Mouse (Mus musculus): ENCODE data around the gene Ddx39b.
A peak's percentile ranks its signal among the peaks of the same experiment; 100 is the strongest.
"Not testable (repeated sequence)": the region's sequence is repeated elsewhere in the genome, so short reads cannot be mapped to it uniquely, and the experiment has no call there.

The Ddx39b gene

DNA sequence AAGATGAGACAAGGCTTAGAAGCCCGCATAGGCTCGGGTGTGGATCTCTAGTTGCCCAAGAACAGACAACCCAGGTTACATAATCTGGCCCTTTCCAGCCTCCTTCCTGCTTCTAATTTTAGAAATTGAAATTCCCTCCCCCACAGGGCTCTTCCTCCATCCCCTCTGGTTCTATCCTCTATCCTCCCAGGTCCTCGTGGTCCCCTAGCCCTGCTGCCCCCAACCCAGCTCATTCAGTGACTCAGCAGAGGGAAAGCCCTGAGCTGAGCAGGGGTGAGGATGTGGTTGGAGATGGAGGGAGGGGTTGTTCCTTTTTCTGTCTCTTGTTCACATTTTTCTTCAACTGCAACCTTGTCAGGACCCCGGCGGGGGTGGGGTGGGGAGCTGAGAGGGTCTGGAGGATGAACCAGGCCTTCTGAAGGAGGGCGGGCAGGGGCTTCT is 21.9 kb upstream of the Ddx39b start:
- DNase-seq (ENCODE audit: inconsistent ontology term): no peak

DNA sequence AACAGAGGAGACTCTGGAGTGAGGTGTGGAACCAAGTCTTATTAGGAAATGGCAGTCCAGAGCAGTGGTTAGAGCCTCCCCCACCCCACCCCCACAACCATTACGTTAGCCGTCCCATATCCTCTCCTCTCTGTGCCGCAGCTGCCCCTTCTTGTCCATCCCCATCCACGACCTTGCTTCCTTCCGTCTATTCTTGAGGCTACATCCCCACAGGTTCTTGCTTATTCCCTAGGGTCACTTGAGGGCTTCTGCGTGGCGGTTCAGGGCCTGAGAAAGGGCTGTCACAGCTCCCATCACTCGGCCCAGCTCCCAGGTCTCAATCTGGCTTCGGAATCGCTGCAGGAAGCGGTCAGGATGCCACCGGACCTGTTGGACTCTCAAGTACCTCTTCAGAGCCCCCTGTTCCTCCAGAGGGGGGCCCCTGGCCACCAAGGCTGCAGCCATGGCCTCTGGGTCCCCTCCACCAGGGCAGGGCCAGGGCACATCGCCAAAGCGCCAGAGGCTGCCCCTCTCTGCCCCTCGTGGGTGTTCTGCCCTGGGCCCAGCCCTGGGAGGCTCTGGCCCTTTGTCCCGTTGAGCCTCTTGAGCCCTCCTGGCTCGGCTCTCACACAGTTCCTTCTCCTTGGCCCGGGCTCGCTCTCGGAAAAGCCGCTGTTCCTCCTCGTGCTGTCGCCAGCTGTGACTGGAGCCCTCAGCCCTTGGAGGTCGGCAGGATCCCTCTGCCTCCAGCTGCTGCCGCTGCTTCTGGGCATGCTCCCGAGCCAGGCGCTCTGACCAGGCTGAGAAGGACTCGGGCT is 21.2 kb upstream of the Ddx39b start, which contains the start of gene Gm16181:
TSS of gene Gm16181 (plus strand) at position 679 of the 797 bp plus-strand sequence.
- no peak for DNase-seq (ENCODE audit: inconsistent ontology term)

GRCm38 (mm10) chr17:35222299-35222698 is 19.2 kb upstream of the Ddx39b start:
- DNase-seq (ENCODE audit: inconsistent ontology term): no peak

- no peak for DNase-seq (ENCODE audit: inconsistent ontology term)
Observed at GRCm38 (mm10) chr17:35224641-35225040, 16.9 kb upstream of the Ddx39b start.

DNA sequence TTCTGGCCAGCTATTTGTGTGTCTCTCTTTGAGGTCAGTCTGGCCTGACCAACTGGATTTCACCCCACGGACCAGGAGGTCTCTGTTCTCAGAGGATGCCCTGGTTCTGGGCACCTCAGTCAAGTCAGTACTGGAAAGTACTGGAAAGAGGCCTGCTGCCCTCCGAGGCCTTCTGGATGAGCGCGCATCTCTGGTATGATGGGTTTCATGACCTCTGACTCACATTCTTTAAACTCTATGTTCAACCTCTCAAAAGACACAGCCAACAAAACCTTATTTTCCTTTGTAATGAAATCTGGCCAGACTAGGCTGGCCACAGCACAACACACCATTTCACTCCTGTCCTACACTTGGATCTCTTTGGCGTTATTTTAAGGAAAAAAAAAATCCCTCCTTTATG is 16.1 kb upstream of the Ddx39b start:
- DNase-seq (ENCODE audit: inconsistent ontology term): peak; percentile 65

DNA sequence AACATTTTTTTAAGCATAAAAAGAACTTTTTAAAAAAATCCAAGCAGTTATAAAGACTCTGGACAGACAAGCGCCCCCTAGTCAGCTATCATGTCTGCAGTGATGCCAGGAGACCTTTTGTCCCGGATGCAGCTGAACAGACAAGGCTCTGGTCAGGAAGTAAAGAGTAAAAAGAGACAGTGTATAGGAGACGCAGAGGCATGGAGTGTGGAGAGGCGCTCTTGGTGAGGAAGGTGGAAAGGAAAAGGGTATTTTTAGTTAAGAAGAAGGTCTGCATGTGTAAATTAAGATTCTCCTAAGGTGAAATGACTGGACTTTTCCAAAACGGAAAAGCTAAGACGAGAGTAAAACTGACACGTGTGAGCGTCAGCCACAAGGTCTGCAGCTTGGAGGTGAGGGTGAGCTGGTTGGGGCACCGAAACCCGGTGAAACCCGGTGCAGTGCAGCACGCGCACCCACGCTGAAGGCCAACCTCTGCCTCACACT is 14.9 kb upstream of the Ddx39b start:
- DNase-seq (ENCODE audit: inconsistent ontology term): no peak

DNA sequence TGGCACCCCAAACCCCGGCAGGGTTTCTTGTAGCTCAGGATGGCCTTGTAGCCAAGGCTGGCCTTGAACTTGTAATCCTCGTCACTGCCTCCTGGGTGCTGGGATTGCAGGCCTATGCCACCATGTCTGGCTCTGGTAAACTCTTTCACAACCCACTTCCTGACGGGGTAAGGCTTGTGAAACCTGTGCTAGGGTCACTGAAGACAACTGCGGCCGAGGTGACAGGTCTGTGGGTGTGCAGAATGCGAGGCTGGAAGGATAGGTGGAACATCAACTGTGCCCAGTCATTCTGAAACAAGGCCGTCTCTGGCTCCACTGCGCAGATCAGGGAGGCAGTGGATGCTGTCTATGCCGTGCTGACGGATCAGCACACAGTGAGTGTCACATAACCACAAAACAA is 10.5 kb upstream of the Ddx39b start:
- no peak for DNase-seq (ENCODE audit: inconsistent ontology term)

DNA sequence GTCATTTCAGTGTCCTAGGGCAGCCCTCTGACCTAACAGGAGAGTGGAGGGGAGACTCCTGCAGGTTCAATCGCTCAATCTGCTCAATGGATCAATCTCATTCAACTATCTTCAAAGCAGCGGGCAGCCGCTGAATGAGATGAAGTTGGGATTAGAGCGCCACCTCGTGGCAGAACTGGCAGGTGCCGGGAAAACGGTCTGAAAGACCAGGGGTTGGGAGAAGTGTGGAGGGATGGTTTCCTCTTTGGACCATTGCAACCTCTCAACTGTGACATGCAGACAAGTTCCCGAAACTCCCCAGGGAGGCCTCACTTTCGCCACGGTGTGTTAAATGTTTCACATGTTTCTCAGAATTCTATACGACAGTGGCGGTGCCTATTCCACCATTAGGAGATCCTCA is 9.5 kb upstream of the Ddx39b start:
- peak; percentile 60 for DNase-seq (ENCODE audit: inconsistent ontology term)

DNA sequence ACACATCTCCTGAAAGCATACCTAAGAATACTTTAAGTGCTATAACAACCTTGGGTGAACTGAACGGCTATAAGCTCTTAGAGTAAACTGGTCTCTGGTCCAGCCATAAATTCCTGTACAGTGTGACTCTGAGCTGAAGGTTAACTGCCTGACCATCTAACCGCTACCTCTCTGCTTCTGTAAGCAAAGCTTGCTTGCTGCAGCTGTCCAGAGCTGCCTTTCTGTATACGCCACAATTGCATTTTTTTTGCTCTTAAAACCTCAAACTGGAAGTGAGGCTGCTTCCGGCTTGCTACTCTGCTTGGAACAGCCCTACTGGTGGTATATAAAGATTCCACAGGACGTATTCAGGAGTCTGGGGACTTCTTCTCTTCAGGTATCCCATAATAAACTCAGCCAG is 8.9 kb upstream of the Ddx39b start:
- DNase-seq (ENCODE audit: inconsistent ontology term): no peak

GRCm38 (mm10) chr17:35233114-35233980 is 8.2 kb upstream of the Ddx39b start, which contains the start of gene Atp6v1g2:
Gene Atp6v1g2, plus strand, starts transcription at chr17:35233660.
- DNase-seq (ENCODE audit: inconsistent ontology term): no peak

- not testable (repeated sequence) for DNase-seq (ENCODE audit: inconsistent ontology term)
Observed at GRCm38 (mm10) chr17:35234090-35234489, 7.5 kb upstream of the Ddx39b start.

GRCm38 (mm10) chr17:35234903-35235302 is 6.6 kb upstream of the Ddx39b start:
- DNase-seq (ENCODE audit: inconsistent ontology term): peak; percentile 40

GRCm38 (mm10) chr17:35235614-35236389 is 5.7 kb upstream of the Ddx39b start, which contains the start of gene Nfkbil1:
Gene Nfkbil1, minus strand, starts transcription at chr17:35235792.
- DNase-seq (ENCODE audit: inconsistent ontology term): peak; percentile 92

GRCm38 (mm10) chr17:35236390-35236746 is 5.2 kb upstream of the Ddx39b start:
- peak; percentile 91 for DNase-seq (ENCODE audit: inconsistent ontology term)

GRCm38 (mm10) chr17:35236996-35237395 is 4.5 kb upstream of the Ddx39b start:
- no peak for DNase-seq (ENCODE audit: inconsistent ontology term)

GRCm38 (mm10) chr17:35237504-35237903 is 4.0 kb upstream of the Ddx39b start:
- DNase-seq (ENCODE audit: inconsistent ontology term): no peak

GRCm38 (mm10) chr17:35239700-35240099 is 1.8 kb upstream of the Ddx39b start:
- no peak for DNase-seq (ENCODE audit: inconsistent ontology term)

- DNase-seq (ENCODE audit: inconsistent ontology term): no peak
Observed at GRCm38 (mm10) chr17:35240384-35241304, 902 bp upstream of the Ddx39b start.

- DNase-seq (ENCODE audit: inconsistent ontology term): peak; percentile 93
Observed at GRCm38 (mm10) chr17:35242015-35242941, 732 bp downstream of the Ddx39b start.

Measured in Muller cell, postnatal 12 days (primary cell).